Mouse (Mus musculus): ENCODE results near the gene Hps4. TPM values are rescaled to one million over a fixed set of nuclear protein-coding genes. Genes with fewer than 3 reads are reported as not detected.

Gene Hps4
- polyA plus RNA-seq, 1 experiment from 2014 or later: 19.3 TPM

- no peak for ATAC-seq (replicated peaks; ENCODE audit: insufficient number of reproducible peaks, low FRiP score, low TSS enrichment)
- peaks cover 3% of the 10 kb centered on the region for H3K27me3 ChIP-seq (ENCODE audit: control insufficient read depth, insufficient read depth, low read length)
- no peak overlapping the region for H3K27ac ChIP-seq (ENCODE audit: low read depth, low read length)
- no peaks in the 10 kb centered on the region for H3K9me3 ChIP-seq (replicated peaks; ENCODE audit: control insufficient read depth, low read length)
- H3K9ac ChIP-seq (ENCODE audit: low read depth, low read length): no peak overlapping the region
- H3K36me3 ChIP-seq (ENCODE audit: control insufficient read depth, insufficient read depth, low read length): 0 out of 2 replicates have a peak, but pooled peaks cover 4% of the 10 kb centered on the region
- no peak overlapping the region for H3K4me3 ChIP-seq (ENCODE audit: low read depth, low read length)
- H3K4me2 ChIP-seq: no peak overlapping the region
- 0 out of 2 replicates have a peak, but pooled peaks cover 3% of the 10 kb centered on the region for H3K4me1 ChIP-seq (ENCODE audit: control insufficient read depth, insufficient read depth, low read length)
- 83% methylated on average over 6 of the region's 6 CpGs for WGBS (ENCODE audit: insufficient replicate concordance)
Measured at GRCm38 (mm10) chr5:112378716-112379115, 35.8 kb downstream of the Hps4 start.

- no peak overlapping the region for H3K27ac ChIP-seq (ENCODE audit: low read depth, low read length)
- H3K9me3 ChIP-seq (replicated peaks; ENCODE audit: control insufficient read depth, low read length): no peaks in the 10 kb centered on the region
- 58% methylated on average over 11 of the region's 11 CpGs for WGBS (ENCODE audit: insufficient replicate concordance)
- no peak overlapping the region for H3K4me3 ChIP-seq (ENCODE audit: low read depth, low read length)
- H3K9ac ChIP-seq (ENCODE audit: low read depth, low read length): no peak overlapping the region
- no peak for ATAC-seq (replicated peaks; ENCODE audit: insufficient number of reproducible peaks, low FRiP score, low TSS enrichment)
- no peaks in the 10 kb centered on the region for H3K36me3 ChIP-seq (ENCODE audit: control insufficient read depth, insufficient read depth, low read length)
- 0 out of 2 replicates have a peak, but pooled peaks cover 3% of the 10 kb centered on the region for H3K4me1 ChIP-seq (ENCODE audit: control insufficient read depth, insufficient read depth, low read length)
- no peaks in the 10 kb centered on the region for H3K27me3 ChIP-seq (ENCODE audit: control insufficient read depth, insufficient read depth, low read length)
- H3K4me2 ChIP-seq: no peak overlapping the region
Measured at GRCm38 (mm10) chr5:112381154-112381553, 38.3 kb downstream of the Hps4 start.

DNA sequence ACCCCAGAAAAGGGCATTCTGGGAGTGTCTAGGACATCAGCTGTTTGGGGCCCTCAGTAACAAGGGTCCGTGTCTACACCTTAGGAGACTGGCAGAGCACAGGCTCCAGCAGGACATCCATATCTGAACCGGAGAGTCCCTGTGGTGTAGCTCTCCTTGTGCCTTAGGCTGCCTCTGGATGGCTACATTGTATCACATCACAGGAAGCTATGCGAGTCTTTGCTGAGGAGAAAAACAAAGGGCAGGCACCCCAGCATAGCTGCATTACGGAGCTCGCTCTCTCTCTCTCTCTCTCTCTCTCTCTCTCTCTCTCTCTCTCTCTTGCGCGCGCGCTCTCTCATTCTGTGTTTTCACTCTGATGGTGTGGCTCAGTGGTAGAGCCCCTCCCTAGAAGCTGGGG, 39.2 kb downstream of the Hps4 start:
- Histone ChIP-seq H3K36me3 (ENCODE audit: control insufficient read depth, insufficient read depth, low read length) (no peaks in the 10 kb centered on the region), H3K4me1 (ENCODE audit: control insufficient read depth, insufficient read depth, low read length) (0 out of 2 replicates have a peak, but pooled peaks cover 3% of the 10 kb centered on the region), H3K4me2 (no peak overlapping the region), H3K4me3 (ENCODE audit: low read depth, low read length) (no peak overlapping the region), H3K9me3 (replicated peaks; ENCODE audit: control insufficient read depth, low read length) (no peaks in the 10 kb centered on the region), H3K27me3 (ENCODE audit: control insufficient read depth, insufficient read depth, low read length) (no peaks in the 10 kb centered on the region), H3K27ac (ENCODE audit: low read depth, low read length) (no peak overlapping the region), H3K9ac (ENCODE audit: low read depth, low read length) (no peak overlapping the region)
- no peak for ATAC-seq (replicated peaks; ENCODE audit: insufficient number of reproducible peaks, low FRiP score, low TSS enrichment)
- 71% methylated on average over 9 of the region's 9 CpGs for WGBS (ENCODE audit: insufficient replicate concordance)

- no peak overlapping the region for H3K4me2 ChIP-seq
- no peak overlapping the region for H3K4me3 ChIP-seq (ENCODE audit: low read depth, low read length)
- H3K36me3 ChIP-seq (ENCODE audit: control insufficient read depth, insufficient read depth, low read length): no peaks in the 10 kb centered on the region
- no peaks in the 10 kb centered on the region for H3K27me3 ChIP-seq (ENCODE audit: control insufficient read depth, insufficient read depth, low read length)
- no peak overlapping the region for H3K9ac ChIP-seq (ENCODE audit: low read depth, low read length)
- WGBS (ENCODE audit: insufficient replicate concordance): 68% methylated on average over 17 of the region's 17 CpGs
- no peak overlapping the region for H3K27ac ChIP-seq (ENCODE audit: low read depth, low read length)
- H3K4me1 ChIP-seq (ENCODE audit: control insufficient read depth, insufficient read depth, low read length): 0 out of 2 replicates have a peak, but pooled peaks cover 3% of the 10 kb centered on the region
- no peak for ATAC-seq (replicated peaks; ENCODE audit: insufficient number of reproducible peaks, low FRiP score, low TSS enrichment)
- no peaks in the 10 kb centered on the region for H3K9me3 ChIP-seq (replicated peaks; ENCODE audit: control insufficient read depth, low read length)
Measured at GRCm38 (mm10) chr5:112382641-112383330, 39.9 kb downstream of the Hps4 start.

DNA sequence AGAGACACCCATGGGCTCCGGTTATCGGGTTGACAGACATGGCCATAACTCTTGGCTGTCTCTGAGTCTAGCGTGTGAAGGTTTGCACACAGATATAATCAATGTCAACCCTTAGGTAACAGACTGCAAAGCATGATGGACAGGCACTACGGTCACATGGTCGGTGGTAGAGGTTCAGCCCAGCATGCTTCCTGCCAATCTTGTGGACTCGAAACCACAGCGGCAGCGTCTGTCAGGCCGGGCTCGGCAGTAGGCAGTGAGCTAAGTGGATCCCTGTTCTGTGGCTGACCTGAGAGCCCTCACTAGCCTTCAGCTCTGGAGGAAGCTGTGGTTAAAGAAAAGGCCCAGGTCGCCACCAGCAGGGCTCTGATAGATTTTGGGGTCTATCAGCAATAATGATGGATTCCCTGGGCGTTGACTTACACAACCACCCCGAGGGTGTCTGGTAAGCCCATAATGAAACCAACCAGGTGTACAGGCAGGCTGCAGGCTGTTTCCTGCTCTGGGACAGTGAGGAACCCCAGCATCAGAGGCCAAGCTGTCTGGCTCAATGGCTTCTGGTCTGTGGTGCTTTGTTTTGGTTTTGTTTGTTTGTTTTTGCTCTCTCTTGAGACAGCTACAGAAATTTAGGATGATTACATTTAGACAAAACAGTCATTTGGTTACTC, 42.1 kb downstream of the Hps4 start:
- Histone ChIP-seq H3K36me3 (ENCODE audit: control insufficient read depth, insufficient read depth, low read length) (no peaks in the 10 kb centered on the region), H3K27me3 (ENCODE audit: control insufficient read depth, insufficient read depth, low read length) (peaks cover 12% of the 10 kb centered on the region), H3K9me3 (replicated peaks; ENCODE audit: control insufficient read depth, low read length) (no peaks in the 10 kb centered on the region), H3K4me3 (ENCODE audit: low read depth, low read length) (no peak overlapping the region), H3K9ac (ENCODE audit: low read depth, low read length) (no peak overlapping the region), H3K4me1 (ENCODE audit: control insufficient read depth, insufficient read depth, low read length) (0 out of 2 replicates have a peak, but pooled peaks cover 3% of the 10 kb centered on the region), H3K27ac (ENCODE audit: low read depth, low read length) (no peak overlapping the region), H3K4me2 (no peak overlapping the region)
- WGBS (ENCODE audit: insufficient replicate concordance): 83% methylated on average over 13 of the region's 13 CpGs
- no peak for ATAC-seq (replicated peaks; ENCODE audit: insufficient number of reproducible peaks, low FRiP score, low TSS enrichment)

DNA sequence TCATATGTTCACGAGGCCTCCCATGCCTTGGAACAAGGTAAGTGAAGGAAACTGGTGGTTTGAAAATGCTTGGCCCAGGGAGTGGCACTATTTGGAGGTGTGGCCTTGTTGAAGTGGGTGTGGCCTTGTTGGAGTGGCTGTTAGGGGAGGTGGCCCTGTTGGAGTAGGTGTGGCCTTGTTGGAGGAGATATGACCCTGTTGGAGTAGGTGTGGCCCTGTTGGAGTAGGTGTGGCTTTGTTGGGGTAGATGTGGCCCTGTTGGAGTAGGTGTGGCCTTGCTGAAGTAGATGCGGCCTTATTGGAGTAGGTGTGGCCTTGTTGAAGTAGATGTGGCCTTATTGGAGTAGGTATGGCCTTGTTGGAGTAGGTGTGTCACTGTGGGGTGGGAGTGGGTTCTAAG, 43.1 kb downstream of the Hps4 start:
- ATAC-seq (replicated peaks; ENCODE audit: insufficient number of reproducible peaks, low FRiP score, low TSS enrichment): peak; percentile 79
- H3K4me3 ChIP-seq (ENCODE audit: low read depth, low read length): no peak overlapping the region
- peaks cover 19% of the 10 kb centered on the region for H3K27me3 ChIP-seq (ENCODE audit: control insufficient read depth, insufficient read depth, low read length)
- WGBS (ENCODE audit: insufficient replicate concordance): 60% methylated on average over 2 of the region's 2 CpGs
- no peak overlapping the region for H3K27ac ChIP-seq (ENCODE audit: low read depth, low read length)
- no peaks in the 10 kb centered on the region for H3K9me3 ChIP-seq (replicated peaks; ENCODE audit: control insufficient read depth, low read length)
- no peak overlapping the region for H3K9ac ChIP-seq (ENCODE audit: low read depth, low read length)
- H3K36me3 ChIP-seq (ENCODE audit: control insufficient read depth, insufficient read depth, low read length): no peaks in the 10 kb centered on the region
- H3K4me1 ChIP-seq (ENCODE audit: control insufficient read depth, insufficient read depth, low read length): 0 out of 2 replicates have a peak, but pooled peaks cover 3% of the 10 kb centered on the region
- no peak overlapping the region for H3K4me2 ChIP-seq

- 75% methylated on average over 9 of the region's 9 CpGs for WGBS (ENCODE audit: insufficient replicate concordance)
Measured at GRCm38 (mm10) chr5:112389352-112389751, 46.5 kb downstream of the Hps4 start.

DNA sequence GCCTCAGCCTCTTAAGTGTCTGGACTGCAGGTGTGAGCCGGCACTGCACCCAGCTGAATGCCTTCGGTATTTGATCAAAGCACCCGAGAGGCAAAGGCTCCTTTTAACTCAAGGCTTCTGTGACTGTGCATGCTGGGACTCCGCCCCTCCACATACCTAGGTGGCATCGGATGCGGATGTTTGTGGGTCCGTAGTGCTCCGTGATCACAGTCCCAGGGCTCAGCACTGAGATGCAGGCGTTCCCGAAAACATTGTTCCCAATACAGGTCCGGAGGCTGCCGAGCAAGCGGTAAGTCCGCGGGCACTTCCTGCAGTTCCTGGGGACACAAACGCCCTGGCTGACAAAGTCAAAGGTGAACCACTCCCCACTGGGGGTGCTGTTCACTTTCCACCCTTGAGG, 48.1 kb downstream of the Hps4 start:
- Histone ChIP-seq H3K4me3 (ENCODE audit: low read depth, low read length) (no peak overlapping the region), H3K4me1 (ENCODE audit: control insufficient read depth, insufficient read depth, low read length) (no peaks in the 10 kb centered on the region), H3K9me3 (replicated peaks; ENCODE audit: control insufficient read depth, low read length) (no peaks in the 10 kb centered on the region), H3K36me3 (ENCODE audit: control insufficient read depth, insufficient read depth, low read length) (no peaks in the 10 kb centered on the region), H3K27ac (ENCODE audit: low read depth, low read length) (no peak overlapping the region), H3K9ac (ENCODE audit: low read depth, low read length) (no peak overlapping the region), H3K27me3 (ENCODE audit: control insufficient read depth, insufficient read depth, low read length) (peaks cover 69% of the 10 kb centered on the region), H3K4me2 (no peak overlapping the region)
- WGBS (ENCODE audit: insufficient replicate concordance): 32% methylated on average over 16 of the region's 16 CpGs
- no peak for ATAC-seq (replicated peaks; ENCODE audit: insufficient number of reproducible peaks, low FRiP score, low TSS enrichment)

More at GRCm38 (mm10) chr5:112389352-112389751, 46.5 kb downstream of the Hps4 start:
- Histone ChIP-seq H3K4me3 (ENCODE audit: low read depth, low read length) (no peak overlapping the region), H3K9ac (ENCODE audit: low read depth, low read length) (no peak overlapping the region), H3K36me3 (ENCODE audit: control insufficient read depth, insufficient read depth, low read length) (no peaks in the 10 kb centered on the region), H3K4me1 (ENCODE audit: control insufficient read depth, insufficient read depth, low read length) (no peaks in the 10 kb centered on the region), H3K9me3 (replicated peaks; ENCODE audit: control insufficient read depth, low read length) (no peaks in the 10 kb centered on the region), H3K27me3 (ENCODE audit: control insufficient read depth, insufficient read depth, low read length) (peaks cover 53% of the 10 kb centered on the region), H3K4me2 (no peak overlapping the region), H3K27ac (ENCODE audit: low read depth, low read length) (no peak overlapping the region)
- no peak for ATAC-seq (replicated peaks; ENCODE audit: insufficient number of reproducible peaks, low FRiP score, low TSS enrichment)
